Mouse (Mus musculus) cerebellum, postnatal 10 days (tissue): ENCODE results near the gene Hoxd12.

ENCODE experiments used
- DNase-seq, 2 experiments: peaks; one replicate each; pipeline ENCODE4 v3.0.0; 2021; ENCODE audit warnings: mixed read lengths in 2 of 2

The Hoxd12 gene

GRCm38 (mm10) chr2:74674881-74675665, at the start of gene Hoxd12:
Gene Hoxd12, plus strand, starts transcription at chr2:74675013.
- DNase-seq, result no peak

GRCm38 (mm10) chr2:74635412-74635811, 39.4 kb upstream of the Hoxd12 start:
- DNase-seq, result no peak

- no peak for DNase-seq
These were observed 32.4 kb upstream of the Hoxd12 start for GRCm38 (mm10) chr2:74642431-74642830.

GRCm38 (mm10) chr2:74645631-74646030, 29.2 kb upstream of the Hoxd12 start:
- no peak for DNase-seq

- DNase-seq, result peak in 1 of 2 experiments; percentile 10
These were observed 27.5 kb upstream of the Hoxd12 start for GRCm38 (mm10) chr2:74647082-74647864.

GRCm38 (mm10) chr2:74652996-74653340, 21.8 kb upstream of the Hoxd12 start:
- peak in 1 of 2 experiments; percentile 15 for DNase-seq

GRCm38 (mm10) chr2:74653781-74654535, 20.9 kb upstream of the Hoxd12 start:
- DNase-seq, result peak in 1 of 2 experiments; percentile 42

GRCm38 (mm10) chr2:74654743-74655419, 19.9 kb upstream of the Hoxd12 start:
- peak; percentile 9 to 24 for DNase-seq

- peak; percentile 63 to 65 for DNase-seq
These were observed 19.4 kb upstream of the Hoxd12 start for GRCm38 (mm10) chr2:74655420-74655781.

- DNase-seq, result peak; percentile 34 to 48
These were observed 18.8 kb upstream of the Hoxd12 start for GRCm38 (mm10) chr2:74655821-74656631.

GRCm38 (mm10) chr2:74656632-74657021, 18.2 kb upstream of the Hoxd12 start:
- peak; percentile 32 to 48 for DNase-seq

GRCm38 (mm10) chr2:74657251-74658023, 17.4 kb upstream of the Hoxd12 start:
- DNase-seq, result peak; percentile 41 to 59

- DNase-seq, result peak; percentile 16 to 48
These were observed 16.7 kb upstream of the Hoxd12 start for GRCm38 (mm10) chr2:74658024-74658666.

- DNase-seq, result peak; percentile 27 to 56
These were observed 16.0 kb upstream of the Hoxd12 start for GRCm38 (mm10) chr2:74658667-74659371.

- DNase-seq, result peak; percentile 22 to 52
These were observed 15.3 kb upstream of the Hoxd12 start, which contains the start of gene Evx2 for GRCm38 (mm10) chr2:74659507-74660005. Gene Evx2, minus strand, starts transcription at chr2:74659557.

- peak; percentile 15 to 29 for DNase-seq
These were observed 14.1 kb upstream of the Hoxd12 start for GRCm38 (mm10) chr2:74660421-74661375.

GRCm38 (mm10) chr2:74661685-74662084, 13.1 kb upstream of the Hoxd12 start:
- DNase-seq, result peak; percentile 79 to 80

GRCm38 (mm10) chr2:74663291-74663925, 11.4 kb upstream of the Hoxd12 start:
- DNase-seq, result peak; percentile 84 to 85
